18 mouse cellular contexts compared by ENCODE assay signal in the genomic region with DNA sequence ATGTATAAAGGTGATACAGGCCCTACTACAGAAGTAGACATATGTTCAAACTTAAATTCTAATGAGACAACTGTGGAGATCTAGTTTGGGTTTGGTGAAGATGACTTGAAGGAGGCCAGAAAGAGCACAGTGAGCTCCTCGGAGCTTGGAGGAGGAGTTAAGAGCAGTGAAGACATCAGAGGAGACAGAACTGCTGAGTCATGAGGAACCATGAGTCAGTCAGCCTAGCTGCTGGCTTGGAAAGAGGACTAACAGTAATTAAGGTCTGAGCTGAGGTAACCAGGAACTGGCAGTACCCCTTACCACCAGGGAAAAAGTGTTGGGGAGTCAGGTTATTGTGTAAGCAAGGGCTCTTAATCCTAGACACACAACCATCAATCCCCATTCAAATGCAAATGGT.
DNase-seq lines count a peak whose midpoint lies in the region; ATAC-seq lines count a peak whose summit lies in the region.
"Had no signal": no experiment of that assay in that cellular context is flagged by ENCODE, and none has a peak within 500 bp of the region (broad histone marks: within the 10 kb centered on the region; RNA-seq: fewer than 3 reads in every experiment).

No protein-coding gene starts in this region.

- peak; percentile 3 for DNase-seq in ES-CJ7 (ENCODE audit: low read depth, low spot score)
- peak; percentile 16 for DNase-seq in Muller cell, postnatal 12 days (ENCODE audit: inconsistent ontology term)
- DNase-seq in adrenal gland, postnatal 36 days, result peak; percentile 35 to 48
- DNase-seq in layer of hippocampus, adult 8-10 months (ENCODE audit: low spot score in 2 of 2), result no peak
- no peak for DNase-seq in testis, postnatal 10 days (ENCODE audit: low spot score)
- no peak for DNase-seq in spleen, adult 12 weeks (ENCODE audit: low spot score)
- DNase-seq: cerebellum, adult 9-10 months; gastrocnemius, postnatal 10 days; kidney, adult 9 months; kidney, postnatal 36 days; left cerebral cortex, postnatal 4 days; lung, embryonic 14.5 days; retina, postnatal 1 day; right cerebral cortex, postnatal 4 days; thymus, postnatal 36 days had no signal

- ATAC-seq in megakaryocyte progenitor cell, adult 5-6 weeks (replicated peaks; ENCODE audit: poor library complexity), result peak; percentile 98
- ATAC-seq: inflammation-experienced regulatory T-cells, adult 6 months; midbrain, embryonic 13.5 days had no signal

Comparison
In these comparisons a context has a peak if more than half of its experiments do, and no peak if none do; other contexts are left out.
1. DNase-seq: peak in ES-CJ7 (single experiment), Muller cell, postnatal 12 days (single experiment) and adrenal gland, postnatal 36 days (2 of 2); none in layer of hippocampus, adult 8-10 months (0 of 2), testis, postnatal 10 days (single experiment) and spleen, adult 12 weeks (single experiment).